Mouse (Mus musculus) olfactory bulb, adult 2 months (tissue): ENCODE results near the gene Bpifa1. TPM values are rescaled to one million over a fixed set of nuclear protein-coding genes. Genes with fewer than 3 reads are reported as not detected.

Experiments
- H3K27ac ChIP-seq: fragments of 200-500 bp; 2 replicates; pipeline ENCODE4 v1.5.1; 2012; ENCODE audit warnings: low read depth, low read length; ENCODE audit not compliant: insufficient read depth
- H3K4me1 ChIP-seq: fragments of 200-500 bp; 2 replicates; pipeline ENCODE4 v1.6.1; 2012; ENCODE audit warnings: low read length; ENCODE audit not compliant: control insufficient read depth, insufficient read depth
- H3K4me3 ChIP-seq: fragments of 200-500 bp; 2 replicates; pipeline ENCODE4 v1.5.1; 2012; ENCODE audit warnings: mild to moderate bottlenecking, low read depth, low read length, moderate library complexity; ENCODE audit not compliant: insufficient read depth
- CTCF ChIP-seq: fragments of 200-500 bp; IDR thresholded peaks from 2 replicates; pipeline ENCODE4 v1.5.1; 2012; ENCODE audit warnings: low read depth, mild to moderate bottlenecking, low read length, moderate library complexity; ENCODE audit not compliant: insufficient read depth
- POLR2A ChIP-seq: fragments of 200-500 bp; IDR thresholded peaks from 2 replicates; pipeline ENCODE4 v1.6.1; 2012; ENCODE audit warnings: mild to moderate bottlenecking, low read depth, low read length, moderate library complexity; ENCODE audit not compliant: insufficient read depth
- WGBS: fragments of 180-500 bp; shearing (Covaris S2); methylation state at CpG from one replicate; pipeline ENCODE4 v1.1.7; 2018; 5-methylcytosine and 5-hydroxymethylcytosine counted together
- polyA plus RNA-seq: library from polyadenylated mRNA; stranded (reverse); fragments of >200 nt; gene quantifications from 2 replicates; pipeline ENCODE4 v1.2.4, GENCODE M21; 2012; ENCODE audit warnings: low replicate concordance; ENCODE audit not compliant: missing spikeins, insufficient read depth, insufficient read length

The Bpifa1 gene
- polyA plus RNA-seq, 1 experiment: not detected

- H3K27ac ChIP-seq: no peak overlapping the region
- no peaks in the 10 kb centered on the region for H3K4me1 ChIP-seq
- H3K4me3 ChIP-seq: no peak overlapping the region
- WGBS: 92% methylated on average over 4 of the region's 4 CpGs
- TF ChIP-seq CTCF: no peak
- no peak for TF ChIP-seq POLR2A
These were observed 50.4 kb downstream of the Bpifa1 start for GRCm38 (mm10) chr2:154193071-154193470.

DNA sequence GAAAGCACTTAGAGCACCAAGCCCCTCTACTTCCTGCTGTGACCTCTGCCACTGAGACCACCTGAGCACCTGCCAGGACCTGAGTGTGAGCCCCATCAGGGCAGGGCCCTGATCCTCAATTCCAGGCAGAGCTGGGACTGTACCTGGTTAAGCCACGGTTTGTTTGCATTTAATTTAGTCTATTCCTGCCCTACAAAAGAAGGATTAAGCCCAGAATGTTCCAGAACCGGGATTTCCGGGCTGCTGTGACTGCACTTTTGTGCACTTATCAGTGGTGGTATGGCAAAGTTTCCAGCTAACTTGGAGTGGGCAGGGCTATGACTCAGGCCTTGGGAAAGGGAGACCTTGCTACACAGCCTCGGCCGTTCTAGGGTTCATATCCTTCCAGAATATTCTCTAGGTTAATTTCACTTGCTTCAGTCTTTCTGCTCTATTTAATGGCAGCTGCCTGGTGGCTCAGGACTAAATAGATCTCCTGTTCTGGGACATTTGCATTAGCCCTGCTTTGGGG lies 51.4 kb downstream of the Bpifa1 start:
- H3K27ac ChIP-seq: no peak overlapping the region
- TF ChIP-seq CTCF (no peak), POLR2A (no peak)
- WGBS: 54% methylated on average over 5 of the region's 5 CpGs
- no peak overlapping the region for H3K4me3 ChIP-seq
- H3K4me1 ChIP-seq: no peaks in the 10 kb centered on the region

GRCm38 (mm10) chr2:154197036-154197435 lies 54.4 kb downstream of the Bpifa1 start:
- TF ChIP-seq POLR2A (no peak), CTCF (no peak)
- no peak overlapping the region for H3K27ac ChIP-seq
- 92% methylated on average over 9 of the region's 9 CpGs for WGBS

More at GRCm38 (mm10) chr2:154197036-154197435, 54.4 kb downstream of the Bpifa1 start:
- Histone ChIP-seq H3K4me3 (no peak overlapping the region), H3K4me1 (no peaks in the 10 kb centered on the region)

Other genes with a start within 250 kb of the Bpifa1 start
- not detected in 2 replicates for gene Bpifb6, start 242.5 kb upstream of the Bpifa1 start, polyA plus RNA-seq
- not detected in 2 replicates for gene Bpifb3, start 224.7 kb upstream of the Bpifa1 start, polyA plus RNA-seq
- gene Bpifb4, start 204.7 kb upstream of the Bpifa1 start, polyA plus RNA-seq: not detected in 2 replicates
- gene Bpifa6, start 167.9 kb upstream of the Bpifa1 start, polyA plus RNA-seq: not detected in 2 replicates
- not detected in 2 replicates for gene Bpifa2, start 134.6 kb upstream of the Bpifa1 start, polyA plus RNA-seq
- not detected in 2 replicates for gene Bpifa3, start 12.5 kb upstream of the Bpifa1 start, polyA plus RNA-seq
- not detected in 2 replicates for gene Bpifa5, start 19.7 kb downstream of the Bpifa1 start, polyA plus RNA-seq
- gene Bpifb1, start 47.9 kb downstream of the Bpifa1 start, polyA plus RNA-seq: not detected in 2 replicates
- gene Bpifb5, start 80.9 kb downstream of the Bpifa1 start, polyA plus RNA-seq: not detected in 2 replicates
- gene Bpifb9a, start 115.0 kb downstream of the Bpifa1 start, polyA plus RNA-seq: not detected in 2 replicates
- not detected in 2 replicates for gene Bpifb9b, start 164.3 kb downstream of the Bpifa1 start, polyA plus RNA-seq
- not detected in 2 replicates for gene Cdk5rap1, start 230.1 kb downstream of the Bpifa1 start, polyA plus RNA-seq